Mouse (Mus musculus) adrenal gland, postnatal 36 days (tissue): ENCODE measurements at regions not wholly inside any gene's neighbourhood (a gene's known extent, or its start where the extent isn't known, plus 50 kb on each side); places are given as distances from the start of the nearest gene placed in this dataset.

Experiments
- DNase-seq, 2 experiments: peaks; one replicate each; pipeline ENCODE4 v3.0.0; 2021; ENCODE audit warnings: mixed read lengths in 1 of 2

GRCm38 (mm10) chr7:115076781-115077180 lies 333.3 kb downstream of the Insc start:
- no peak for DNase-seq

GRCm38 (mm10) chr7:115084711-115085380 lies 341.4 kb downstream of the Insc start:
- no peak for DNase-seq

GRCm38 (mm10) chr7:115086542-115087448 lies 343.3 kb downstream of the Insc start:
- DNase-seq, result no peak

- DNase-seq, result no peak
These were observed 349.1 kb downstream of the Insc start for GRCm38 (mm10) chr7:115092481-115093050.

- DNase-seq, result no peak
These were observed 362.5 kb downstream of the Insc start for GRCm38 (mm10) chr7:115106041-115106440.

GRCm38 (mm10) chr7:115112282-115112681 lies 368.8 kb downstream of the Insc start:
- DNase-seq, result no peak

- no peak for DNase-seq
These were observed 379.8 kb downstream of the Insc start for GRCm38 (mm10) chr7:115123283-115123682.

- no peak for DNase-seq
These were observed 385.5 kb downstream of the Insc start for GRCm38 (mm10) chr7:115129001-115129400.

- DNase-seq, result no peak
These were observed 387.9 kb downstream of the Insc start for GRCm38 (mm10) chr7:115131259-115131969.

GRCm38 (mm10) chr7:115131970-115132551 lies 388.6 kb downstream of the Insc start:
- no peak for DNase-seq

- no peak for DNase-seq
These were observed 389.1 kb downstream of the Insc start for GRCm38 (mm10) chr7:115132595-115132994.

GRCm38 (mm10) chr7:115134926-115135575 lies 391.6 kb downstream of the Insc start:
- DNase-seq, result no peak

GRCm38 (mm10) chr7:115140286-115140685 lies 396.8 kb downstream of the Insc start:
- DNase-seq, result no peak

GRCm38 (mm10) chr7:115142163-115142562 lies 398.7 kb downstream of the Insc start:
- DNase-seq, result no peak

GRCm38 (mm10) chr7:115144947-115145346 lies 401.5 kb downstream of the Insc start:
- DNase-seq, result no peak

GRCm38 (mm10) chr7:115147352-115147977 lies 404.0 kb downstream of the Insc start:
- DNase-seq, result no peak

GRCm38 (mm10) chr7:115153291-115153690 lies 409.8 kb downstream of the Insc start:
- no peak for DNase-seq

- DNase-seq, result no peak
These were observed 410.4 kb downstream of the Insc start for GRCm38 (mm10) chr7:115153764-115154509.

GRCm38 (mm10) chr7:115170023-115170422 lies 426.5 kb downstream of the Insc start:
- DNase-seq, result no peak

GRCm38 (mm10) chr7:115170439-115170838 lies 426.9 kb downstream of the Insc start:
- no peak for DNase-seq
